Mouse (Mus musculus) MEL (cell line): ENCODE results near the gene Med19. TPM values are rescaled to one million over a fixed set of nuclear protein-coding genes. Genes with fewer than 3 reads are reported as not detected.

Experiments
- DNase-seq: peaks from one replicate; pipeline ENCODE4 v3.0.0; 2011; ENCODE audit warnings: low read depth, low spot score
- H3K27ac ChIP-seq: 2 replicates; pipeline ENCODE4 v1.5.1; 2012; ENCODE audit warnings: low read depth, mild to moderate bottlenecking, control low read depth, low read length, moderate library complexity; ENCODE audit not compliant: control insufficient read depth
- H3K27me3 ChIP-seq, 2 experiments: fragments of 150-350 bp in 1 of 2; sonication (generic) in 1 of 2; 2 replicates each; pipeline ENCODE4 v1.6.1; 2012; ENCODE audit warnings: low read length in 2 of 2, mild to moderate bottlenecking in 2 of 2, improper control_type of control experiment in 1 of 2, moderate library complexity in 1 of 2; ENCODE audit not compliant: insufficient read depth in 2 of 2, control insufficient read depth in 1 of 2
- H3K36me3 ChIP-seq, 2 experiments: 2 replicates each; pipeline ENCODE4 v1.6.1; 2012 to 2014; ENCODE audit warnings: low read length in 2 of 2, improper control_type of control experiment in 1 of 2, inconsistent platforms in 1 of 2, mild to moderate bottlenecking in 1 of 2; ENCODE audit not compliant: insufficient read depth in 2 of 2, control insufficient read depth in 1 of 2
- H3K4me1 ChIP-seq, 2 experiments: fragments of 150-350 bp in 1 of 2; sonication (generic) in 1 of 2; 2 replicates each; pipeline ENCODE4 v1.6.1; 2012; ENCODE audit warnings: low read length in 2 of 2, improper control_type of control experiment in 1 of 2, mild to moderate bottlenecking in 1 of 2; ENCODE audit not compliant: insufficient read depth in 2 of 2, control insufficient read depth in 1 of 2
- H3K4me3 ChIP-seq, 2 experiments: fragments of 150-350 bp in 1 of 2; sonication (generic) in 1 of 2; 2 replicates each; pipeline ENCODE4 v1.5.1; 2012; ENCODE audit warnings: low read depth in 2 of 2, low read length in 2 of 2, mild to moderate bottlenecking in 2 of 2, moderate library complexity in 2 of 2, control low read depth in 1 of 2, improper control_type of control experiment in 1 of 2; ENCODE audit not compliant: control insufficient read depth in 1 of 2, insufficient read depth in 1 of 2
- H3K79me2 ChIP-seq: 2 replicates; pipeline ENCODE4 v1.6.1; 2012; ENCODE audit warnings: mild to moderate bottlenecking, low read length, moderate library complexity; ENCODE audit not compliant: control insufficient read depth, poor library complexity, insufficient read depth
- H3K9ac ChIP-seq: 2 replicates; pipeline ENCODE4 v1.6.1; 2012; ENCODE audit warnings: low read depth, mild to moderate bottlenecking, control low read depth, low read length, moderate library complexity; ENCODE audit not compliant: control insufficient read depth, poor library complexity, severe bottlenecking
- H3K9me3 ChIP-seq: fragments of 150-350 bp; sonication (generic); replicated peaks from 2 replicates; pipeline ENCODE4 v1.6.1; 2012; ENCODE audit warnings: mild to moderate bottlenecking, low read length, improper control_type of control experiment, moderate library complexity; ENCODE audit not compliant: insufficient read depth
- ETS1 ChIP-seq: IDR thresholded peaks from 2 replicates; pipeline ENCODE4 v1.6.1; 2012; ENCODE audit warnings: low read depth, mild to moderate bottlenecking, inconsistent platforms, low read length, improper control_type of control experiment, moderate library complexity
- GABPA ChIP-seq: IDR thresholded peaks from 2 replicates; pipeline ENCODE4 v1.6.1; 2012; ENCODE audit warnings: low read depth, mild to moderate bottlenecking, inconsistent platforms, low read length, improper control_type of control experiment, moderate library complexity
- MAFK ChIP-seq: IDR thresholded peaks from 2 replicates; pipeline ENCODE4 v1.6.1; 2011; ENCODE audit warnings: low read depth, mild to moderate bottlenecking, low read length, improper control_type of control experiment, borderline replicate concordance
- MAX ChIP-seq: IDR thresholded peaks from 2 replicates; pipeline ENCODE4 v1.6.1; 2011; ENCODE audit warnings: low read length, improper control_type of control experiment
- MXI1 ChIP-seq: IDR thresholded peaks from 2 replicates; pipeline ENCODE4 v1.6.1; 2011; ENCODE audit warnings: mild to moderate bottlenecking, low read depth, low read length, improper control_type of control experiment
- MYB ChIP-seq: IDR thresholded peaks from 2 replicates; pipeline ENCODE4 v1.6.1; 2011; ENCODE audit warnings: mild to moderate bottlenecking, low read depth, low read length, improper control_type of control experiment
- NELFE ChIP-seq: IDR thresholded peaks from 2 replicates; pipeline ENCODE4 v1.6.1; 2011; ENCODE audit warnings: low read depth, low read length, improper control_type of control experiment
- POLR2A ChIP-seq, 2 experiments: IDR thresholded peaks; 2 replicates each; pipeline ENCODE4 v1.6.1; 2011 to 2012; ENCODE audit warnings: low read length in 2 of 2, mild to moderate bottlenecking in 2 of 2, control low read depth in 1 of 2, improper control_type of control experiment in 1 of 2, low read depth in 1 of 2, moderate library complexity in 1 of 2; ENCODE audit not compliant: control insufficient read depth in 1 of 2, insufficient read depth in 1 of 2, poor library complexity in 1 of 2
- POLR2AphosphoS2 ChIP-seq: IDR thresholded peaks from 2 replicates; pipeline ENCODE4 v1.6.1; 2011; ENCODE audit warnings: low read length, improper control_type of control experiment
- POLR2AphosphoS5 ChIP-seq: IDR thresholded peaks from 2 replicates; pipeline ENCODE4 v1.6.1; 2012; ENCODE audit warnings: low read depth, borderline replicate concordance, mild to moderate bottlenecking, inconsistent platforms, low read length, moderate library complexity, mixed read lengths
- SIN3A ChIP-seq: IDR thresholded peaks from 2 replicates; pipeline ENCODE4 v1.6.1; 2012; ENCODE audit warnings: low read length, improper control_type of control experiment, inconsistent platforms
- SMC3 ChIP-seq: IDR thresholded peaks from 2 replicates; pipeline ENCODE4 v1.6.1; 2011; ENCODE audit warnings: low read depth, low read length, improper control_type of control experiment
- TAL1 ChIP-seq: IDR thresholded peaks from 2 replicates; pipeline ENCODE4 v1.6.1; 2012; ENCODE audit warnings: mild to moderate bottlenecking, inconsistent platforms, low read length, moderate library complexity, mixed read lengths
- TBP ChIP-seq: IDR thresholded peaks from 2 replicates; pipeline ENCODE4 v1.8.0; 2011; ENCODE audit warnings: low read depth, low read length, improper control_type of control experiment
- TCF12 ChIP-seq: IDR thresholded peaks from 2 replicates; pipeline ENCODE4 v1.6.1; 2014; ENCODE audit warnings: low read depth, mild to moderate bottlenecking, inconsistent platforms, low read length, improper control_type of control experiment, moderate library complexity
- UBTF ChIP-seq: IDR thresholded peaks from 2 replicates; pipeline ENCODE4 v1.6.1; 2012; ENCODE audit warnings: low read depth, mild to moderate bottlenecking, inconsistent platforms, low read length, improper control_type of control experiment, moderate library complexity, borderline replicate concordance; ENCODE audit not compliant: insufficient read depth
- USF1 ChIP-seq: IDR thresholded peaks from 2 replicates; pipeline ENCODE4 v1.6.1; 2014; ENCODE audit warnings: low read depth, mild to moderate bottlenecking, inconsistent platforms, low read length, improper control_type of control experiment, moderate library complexity
- USF2 ChIP-seq, 2 experiments: IDR thresholded peaks; 2 replicates each; pipeline ENCODE4 v1.6.1; 2011 to 2012; ENCODE audit warnings: improper control_type of control experiment in 2 of 2, low read length in 2 of 2, borderline replicate concordance in 1 of 2, inconsistent platforms in 1 of 2, low read depth in 1 of 2, mild to moderate bottlenecking in 1 of 2; ENCODE audit not compliant: insufficient read depth in 1 of 2
- ZC3H11A ChIP-seq: IDR thresholded peaks from 2 replicates; pipeline ENCODE4 v1.6.1; 2012; ENCODE audit warnings: low read depth, mild to moderate bottlenecking, inconsistent platforms, low read length, improper control_type of control experiment
- ZKSCAN1 ChIP-seq: IDR thresholded peaks from 2 replicates; pipeline ENCODE4 v1.6.1; 2012; ENCODE audit warnings: low read depth, mild to moderate bottlenecking, inconsistent platforms, low read length, improper control_type of control experiment, moderate library complexity
- ZMIZ1 ChIP-seq: IDR thresholded peaks from 2 replicates; pipeline ENCODE4 v1.6.1; 2012; ENCODE audit warnings: low read depth, mild to moderate bottlenecking, inconsistent platforms, low read length, improper control_type of control experiment, moderate library complexity
- ZNF384 ChIP-seq: IDR thresholded peaks from 2 replicates; pipeline ENCODE4 v1.6.1; 2012; ENCODE audit warnings: low read depth, mild to moderate bottlenecking, inconsistent platforms, low read length, improper control_type of control experiment
- polyA plus RNA-seq, 2 experiments: library from polyadenylated mRNA; stranded (reverse) in 1 of 2; unstranded in 1 of 2; fragments of >175 nt in 1 of 2; fragments of >200 nt in 1 of 2; gene quantifications; 2 replicates each; pipeline versions ENCODE4 v1.2.1 to v1.2.4; 2012; ENCODE audit warnings: low replicate concordance in 2 of 2, low read depth in 1 of 2; ENCODE audit not compliant: insufficient read length in 2 of 2, insufficient read depth in 1 of 2, missing spikeins in 1 of 2
- total RNA-seq: library from RNA; depleted of rRNA; stranded (reverse); fragments of 300-350 nt; gene quantifications from 2 replicates; pipeline ENCODE4 v1.2.3, GENCODE M21; 2012

Gene Med19
- total and polyA plus RNA-seq, 3 experiments: 18.8 to 26.0 TPM; not detected in 1

- no peak for DNase-seq
- peaks cover 0 to 10% of the 10 kb centered on the region in 2 experiments; a peak in 1 of 4 replicates for H3K4me1 ChIP-seq
- H3K9me3 ChIP-seq: no peaks in the 10 kb centered on the region
- H3K27ac ChIP-seq: no peak overlapping the region
- no peak overlapping the region for H3K4me3 ChIP-seq
- no peaks in the 10 kb centered on the region for H3K79me2 ChIP-seq
- H3K9ac ChIP-seq: no peak overlapping the region
- H3K27me3 ChIP-seq: no peaks in the 10 kb centered on the region
- TF ChIP-seq USF2 (IDR thresholded peaks at IDR 0.05; ENCODE audit: borderline replicate concordance in 1 of 2, insufficient read depth in 1 of 2, low read depth in 1 of 2, low read length in 2 of 2) (no peak), MYB (no peak), SIN3A (no peak), ZNF384 (no peak)
- H3K36me3 ChIP-seq: no peaks in the 10 kb centered on the region
Measured at GRCm38 (mm10) chr2:84734351-84734864, 56.2 kb downstream of the Med19 start.

- no peak overlapping the region for H3K9ac ChIP-seq
- no peak overlapping the region for H3K4me3 ChIP-seq
- H3K36me3 ChIP-seq: no peaks in the 10 kb centered on the region
- H3K79me2 ChIP-seq: no peaks in the 10 kb centered on the region
- H3K4me1 ChIP-seq: peaks cover 0 to 10% of the 10 kb centered on the region in 2 experiments; a peak in 1 of 4 replicates
- TF ChIP-seq NELFE (no peak), TAL1 (no peak), MYB (no peak), GABPA (no peak), POLR2AphosphoS5 (no peak), MAFK (no peak), TCF12 (no peak), ZMIZ1 (no peak), SMC3 (no peak), MAX (no peak), ZC3H11A (no peak), ETS1 (no peak), POLR2AphosphoS2 (no peak), USF1 (no peak), ZKSCAN1 (no peak), POLR2A (IDR thresholded peaks at IDR 0.05; ENCODE audit: control insufficient read depth in 1 of 2, insufficient read depth in 1 of 2, low read depth in 1 of 2, low read length in 2 of 2, poor library complexity in 1 of 2) (no peak), ZNF384 (no peak), UBTF (no peak), TBP (no peak), MXI1 (no peak)
- no peaks in the 10 kb centered on the region for H3K9me3 ChIP-seq
- no peaks in the 10 kb centered on the region for H3K27me3 ChIP-seq
- no peak overlapping the region for H3K27ac ChIP-seq
- no peak for DNase-seq
Measured at GRCm38 (mm10) chr2:84734919-84735318, 56.7 kb downstream of the Med19 start.
